Mouse (Mus musculus): ENCODE results near the gene Sumo2.

DNA sequence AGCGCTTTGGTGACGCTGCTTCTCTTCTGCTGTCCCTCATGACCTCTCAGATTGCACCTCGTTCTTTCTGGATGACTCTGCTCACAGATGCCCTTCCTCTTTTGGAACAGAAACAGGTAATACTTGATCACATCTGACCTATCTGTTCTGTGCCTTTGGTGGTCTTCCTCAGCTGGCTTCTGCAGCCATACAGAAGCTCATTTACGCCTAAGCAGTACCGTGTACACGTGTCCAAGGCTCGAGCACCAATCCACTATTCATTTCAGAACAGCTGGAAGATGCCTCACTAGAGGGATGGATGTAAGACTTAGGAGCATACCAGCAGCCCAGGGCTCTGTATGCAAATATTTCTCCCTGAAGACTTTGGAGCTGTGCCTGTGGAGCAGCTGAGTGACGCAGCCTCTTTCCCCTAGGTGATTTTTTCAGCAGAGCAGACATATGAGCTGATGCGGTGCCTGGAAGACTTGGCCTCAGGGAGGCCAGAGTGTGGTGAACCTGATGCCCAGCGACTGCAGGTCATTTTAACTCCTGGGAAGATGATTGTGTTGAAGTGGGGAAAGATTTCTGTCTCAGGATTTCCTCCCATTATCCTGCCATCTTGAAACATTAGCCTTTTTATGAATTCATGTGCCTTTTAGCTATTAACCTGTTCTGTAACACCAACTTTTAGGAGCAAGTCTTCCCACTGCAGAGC lies 47.0 kb upstream of the Sumo2 start:
- TF ChIP-seq POLR2A (IDR thresholded peaks at IDR 0.05; ENCODE audit: insufficient read depth, low read depth, low read length): no peak
- TF ChIP-seq CTCF (IDR thresholded peaks at IDR 0.05; ENCODE audit: insufficient read depth, low read depth, low read length): no peak

All from olfactory bulb, adult 2 months (tissue).